Mouse (Mus musculus): ENCODE measurements at regions not wholly inside any gene's neighbourhood (a gene's known extent, or its start where the extent isn't known, plus 50 kb on each side); places are given as distances from the start of the nearest gene placed in this dataset.

GRCm38 (mm10) chrX:90426215-90426614, 465.7 kb upstream of the Gm44 start:
- CTCF ChIA-PET, result no interaction called here
- no peak for ATAC-seq
- no peaks in the 10 kb centered on the region for H3K27me3 ChIP-seq
- POLR2A ChIA-PET, result interaction anchor here (0.6 kb wide), 1 partner anchor 805 kb away, joined by 4 read pairs; no protein-coding TSS in a partner anchor
- no peak for TF ChIP-seq CTCF (IDR thresholded peaks at IDR 0.05)
- in situ Hi-C loops (cut with MboI; ENCODE audit: low pct_unique_long_range_greater_than_20kb), result no loop called here
- DNase-seq (ENCODE audit: low read depth, low spot score), result no peak

GRCm38 (mm10) chrX:90458915-90459314, 433.0 kb upstream of the Gm44 start:
- ChIA-PET CTCF (no interaction called here), POLR2A (no interaction called here)
- peaks cover 7% of the 10 kb centered on the region for H3K27me3 ChIP-seq
- ATAC-seq (no peak), DNase-seq (ENCODE audit: low read depth, low spot score) (no peak)
- in situ Hi-C loops (cut with MboI; ENCODE audit: low pct_unique_long_range_greater_than_20kb), result no loop called here
- no peak for TF ChIP-seq CTCF (IDR thresholded peaks at IDR 0.05)
